Mouse (Mus musculus) bone marrow, adult 2 months (tissue): Measurements from ENCODE around the gene Armcx3.

Experiments used
- CTCF ChIP-seq: fragments of 200-500 bp; IDR thresholded peaks from 2 replicates; pipeline ENCODE4 v1.5.1; 2011; ENCODE audit warnings: low read length, control low read depth; ENCODE audit not compliant: control insufficient read depth, insufficient read depth
- POLR2A ChIP-seq: fragments of 200-500 bp; IDR thresholded peaks from 2 replicates; pipeline ENCODE4 v1.6.1; 2011; ENCODE audit warnings: low read depth, mild to moderate bottlenecking, control low read depth, low read length, borderline replicate concordance; ENCODE audit not compliant: control insufficient read depth

DNA sequence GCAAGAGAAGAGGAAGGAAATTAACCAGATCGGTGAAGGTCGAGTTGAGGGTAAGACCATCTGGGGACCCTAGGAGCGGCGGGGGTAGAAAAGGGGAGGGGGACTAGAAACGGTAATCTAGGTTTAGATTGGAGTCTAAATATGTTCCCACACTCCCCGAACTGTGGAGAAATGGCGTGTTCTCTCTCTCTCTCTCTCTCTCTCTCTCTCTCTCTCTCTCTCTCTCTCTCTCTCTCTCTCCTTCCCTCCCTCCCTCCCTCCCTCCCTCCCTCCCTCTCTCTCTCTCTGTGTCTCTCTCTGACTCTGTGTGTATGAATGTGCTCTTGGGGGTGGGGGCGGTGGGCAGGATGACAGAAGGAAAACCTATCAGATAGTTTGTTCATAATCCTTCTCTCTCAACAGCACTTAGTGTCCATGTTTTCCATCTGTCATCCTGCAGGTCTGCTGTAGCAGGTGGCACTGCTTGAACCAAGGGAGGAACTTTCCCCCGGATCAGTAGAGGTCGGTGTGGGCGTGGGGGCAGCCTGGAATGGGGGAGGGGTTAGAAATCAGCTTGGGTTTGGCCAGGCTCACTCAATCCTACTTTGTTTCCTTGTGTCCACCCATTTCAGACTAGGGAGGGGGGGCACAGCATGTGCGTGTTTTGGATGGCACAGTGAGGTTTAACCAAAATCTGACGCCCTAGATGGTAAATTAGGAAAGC, 1.0 kb downstream of the Armcx3 start:
- no peak for TF ChIP-seq POLR2A
- no peak for TF ChIP-seq CTCF
